ENCODE assay signal across 8 mouse cellular contexts in genomic region chr9:55148854-55149498, GRCm38 (mm10). TPM values are rescaled to one million over a fixed set of nuclear protein-coding genes. Genes with fewer than 3 reads are reported as not detected.
DNase-seq lines count a peak whose midpoint lies in the region; ATAC-seq and TF ChIP-seq lines count a peak whose summit lies in the region.

Gene Ube2q2, plus strand, starts transcription at chr9:55148854.

- no peak for TF ChIP-seq CTCF in MEL (IDR thresholded peaks at IDR 0.05 in 2 of 3, conservative IDR thresholded peaks at IDR 0.05 in 1 of 3; ENCODE audit: control insufficient read depth in 1 of 3, insufficient read depth in 1 of 3, low read depth in 2 of 3, low read length in 3 of 3, poor library complexity in 1 of 3, severe bottlenecking in 1 of 3)

- DNase-seq in MEL (ENCODE audit: low read depth, low spot score): peak; percentile 78
- peak; percentile 86 for DNase-seq in forebrain, embryonic 14.5 days (ENCODE audit: low spot score)
- DNase-seq in heart, postnatal 10 days: peak in 1 of 2 experiments; percentile 78
- DNase-seq in layer of hippocampus, postnatal 36 days: peak; percentile 68 to 69
- peak; percentile 74 for DNase-seq in lung, postnatal 36 days
- peak; percentile 68 for DNase-seq in right cerebral cortex, adult 18-20 months
- DNase-seq in urinary bladder, postnatal 10 days (ENCODE audit: low spot score): peak; percentile 20

- WGBS in forebrain, embryonic 14.5 days: under 1% methylated on average over 59 of the region's 81 CpGs

- no peak for TF ChIP-seq EP300 in MEL (IDR thresholded peaks at IDR 0.05; ENCODE audit: low read depth in 1 of 2, low read length in 2 of 2)

- H3K27me3 ChIP-seq in MEL (ENCODE audit: control insufficient read depth in 1 of 2, insufficient read depth in 2 of 2, low read length in 2 of 2): no peaks in the 10 kb centered on the region
- no peaks in the 10 kb centered on the region for H3K27me3 ChIP-seq in forebrain, embryonic 14.5 days (replicated peaks; ENCODE audit: control insufficient read depth, insufficient read depth, low read length)

- peaks cover 42% of the 10 kb centered on the region for H3K79me2 ChIP-seq in MEL (ENCODE audit: control insufficient read depth, insufficient read depth, low read length, poor library complexity)

- no peaks in the 10 kb centered on the region for H3K9me3 ChIP-seq in MEL (replicated peaks; ENCODE audit: insufficient read depth, low read length)
- H3K9me3 ChIP-seq in forebrain, embryonic 14.5 days (replicated peaks; ENCODE audit: control insufficient read depth, low read length): no peaks in the 10 kb centered on the region

- TF ChIP-seq POLR2A in MEL (IDR thresholded peaks at IDR 0.05; ENCODE audit: control insufficient read depth in 1 of 2, insufficient read depth in 1 of 2, low read depth in 1 of 2, low read length in 2 of 2, poor library complexity in 1 of 2): peak; percentile 23 to 66; a peak in 2 of 4 replicates

- H3K4me3 ChIP-seq in MEL (ENCODE audit: control insufficient read depth in 1 of 2, insufficient read depth in 1 of 2, low read depth in 2 of 2, low read length in 2 of 2): peak within 1 kb of the TSS; percentile 81 to 98
- peak within 1 kb of the TSS; percentile 85 for H3K4me3 ChIP-seq in forebrain, embryonic 14.5 days (ENCODE audit: low read depth, low read length)

- H3K4me1 ChIP-seq in MEL (ENCODE audit: control insufficient read depth in 1 of 2, insufficient read depth in 2 of 2, low read length in 2 of 2): peaks cover 22 to 23% of the 10 kb centered on the region in 2 experiments
- peaks cover 6% of the 10 kb centered on the region; the same call in 1 of the 2 replicates for H3K4me1 ChIP-seq in forebrain, embryonic 14.5 days (ENCODE audit: control insufficient read depth, insufficient read depth, low read length)

- H3K4me2 ChIP-seq in forebrain, embryonic 14.5 days (ENCODE audit: low read length): peak within 1 kb of the TSS; percentile 88

- peak within 1 kb of the TSS; percentile 96 for H3K9ac ChIP-seq in MEL (ENCODE audit: control insufficient read depth, low read depth, low read length, poor library complexity, severe bottlenecking)
- H3K9ac ChIP-seq in forebrain, embryonic 14.5 days (ENCODE audit: low read length): peak within 1 kb of the TSS; percentile 88

- H3K27ac ChIP-seq in MEL (ENCODE audit: control insufficient read depth, low read depth, low read length): peak within 1 kb of the TSS; percentile 37
- peak within 1 kb of the TSS; percentile 74 for H3K27ac ChIP-seq in forebrain, embryonic 14.5 days (ENCODE audit: low read depth, low read length)

- peaks cover 2 to 30% of the 10 kb centered on the region in 2 experiments; a peak in 3 of 4 replicates for H3K36me3 ChIP-seq in MEL (ENCODE audit: control insufficient read depth in 1 of 2, insufficient read depth in 2 of 2, low read length in 2 of 2)
- no peaks in the 10 kb centered on the region; the same call in 1 of the 2 replicates for H3K36me3 ChIP-seq in forebrain, embryonic 14.5 days (ENCODE audit: control insufficient read depth, insufficient read depth, low read length)

- no peak for TF ChIP-seq RAD21 in MEL (IDR thresholded peaks at IDR 0.05; ENCODE audit: low read depth, low read length)

- peak; percentile 70; the same call in 1 of the 2 replicates for ATAC-seq in cerebellum, adult (ENCODE audit: insufficient number of reproducible peaks, low FRiP score, low TSS enrichment)
- ATAC-seq in forebrain, embryonic 14.5 days: peak; percentile 89

- intact Hi-C loops in heart, postnatal 10 days (cut with DNase I): loop anchor here (5.0 kb wide), 2 partner anchors 103 to 243 kb away; no protein-coding TSS in a partner anchor

TF ChIP-seq in MEL, 35 proteins besides CTCF, POLR2A, EP300 and RAD21:
- TF ChIP-seq MAZ (IDR thresholded peaks at IDR 0.05; ENCODE audit: low read depth, low read length) (peak; percentile 74; the same call in 1 of the 2 replicates), E2F4 (IDR thresholded peaks at IDR 0.05; ENCODE audit: borderline replicate concordance, low read depth, low read length) (no peak), POLR2AphosphoS5 (IDR thresholded peaks at IDR 0.05; ENCODE audit: borderline replicate concordance, low read depth, low read length) (no peak), ETS1 (IDR thresholded peaks at IDR 0.05; ENCODE audit: low read depth, low read length) (no peak), ZC3H11A (IDR thresholded peaks at IDR 0.05; ENCODE audit: low read depth, low read length) (no peak), ZKSCAN1 (IDR thresholded peaks at IDR 0.05; ENCODE audit: low read depth, low read length) (no peak), USF1 (IDR thresholded peaks at IDR 0.05; ENCODE audit: low read depth, low read length) (no peak), TBP (IDR thresholded peaks at IDR 0.05; ENCODE audit: low read depth, low read length) (peak; percentile 58; the same call in 1 of the 2 replicates), CHD2 (IDR thresholded peaks at IDR 0.05; ENCODE audit: low read length) (no peak), BHLHE40 (IDR thresholded peaks at IDR 0.05; ENCODE audit: borderline replicate concordance, low read depth, low read length) (peak; percentile 69; the same call in 1 of the 2 replicates), MAX (IDR thresholded peaks at IDR 0.05; ENCODE audit: low read length) (peak; percentile 92), ZMIZ1 (IDR thresholded peaks at IDR 0.05; ENCODE audit: low read depth, low read length) (peak; percentile 39), SMC3 (IDR thresholded peaks at IDR 0.05; ENCODE audit: low read depth, low read length) (no peak), MAFK (IDR thresholded peaks at IDR 0.05; ENCODE audit: borderline replicate concordance, low read depth, low read length) (no peak), CHD1 (IDR thresholded peaks at IDR 0.05; ENCODE audit: low read depth, low read length) (no peak), NELFE (IDR thresholded peaks at IDR 0.05; ENCODE audit: low read depth, low read length) (peak; percentile 67), SIN3A (IDR thresholded peaks at IDR 0.05; ENCODE audit: low read length) (no peak; the same call in 1 of the 2 replicates), TCF12 (IDR thresholded peaks at IDR 0.05; ENCODE audit: low read depth, low read length) (no peak), ZNF384 (IDR thresholded peaks at IDR 0.05; ENCODE audit: low read depth, low read length) (no peak), MEF2A (IDR thresholded peaks at IDR 0.05; ENCODE audit: extremely low read depth, insufficient replicate concordance, low read depth, low read length, poor library complexity, severe bottlenecking) (no peak), USF2 (IDR thresholded peaks at IDR 0.05; ENCODE audit: borderline replicate concordance in 1 of 2, insufficient read depth in 1 of 2, low read depth in 1 of 2, low read length in 2 of 2) (no peak), MXI1 (IDR thresholded peaks at IDR 0.05; ENCODE audit: low read depth, low read length) (peak; percentile 77), ELF1 (IDR thresholded peaks at IDR 0.05; ENCODE audit: low read depth, low read length) (no peak), JUND (IDR thresholded peaks at IDR 0.05; ENCODE audit: low read depth, low read length) (no peak), NRF1 (IDR thresholded peaks at IDR 0.05; ENCODE audit: insufficient read depth, low read depth, low read length, poor library complexity, severe bottlenecking) (no peak), HCFC1 (IDR thresholded peaks at IDR 0.05; ENCODE audit: low read depth, low read length) (peak; percentile 3; the same call in 1 of the 2 replicates), MYB (IDR thresholded peaks at IDR 0.05; ENCODE audit: low read depth, low read length) (no peak), TAL1 (IDR thresholded peaks at IDR 0.05; ENCODE audit: low read length) (no peak), GATA1 (IDR thresholded peaks at IDR 0.05; ENCODE audit: low read depth, low read length) (no peak), UBTF (IDR thresholded peaks at IDR 0.05; ENCODE audit: borderline replicate concordance, insufficient read depth, low read depth, low read length) (no peak), POLR2AphosphoS2 (IDR thresholded peaks at IDR 0.05; ENCODE audit: low read length) (no peak; the same call in 1 of the 2 replicates), MYC (IDR thresholded peaks at IDR 0.05; ENCODE audit: low read depth, low read length) (peak; percentile 52; the same call in 1 of the 2 replicates), KAT2A (conservative IDR thresholded peaks at IDR 0.05; ENCODE audit: low read depth, low read length) (no peak), RCOR1 (IDR thresholded peaks at IDR 0.05; ENCODE audit: low read depth, low read length) (no peak), GABPA (IDR thresholded peaks at IDR 0.05; ENCODE audit: low read depth, low read length) (no peak)

RNA-seq across cellular contexts. Expression of gene Ube2q2, which starts in this region (rescaled TPM):
- total RNA-seq in MEL (2012; rRNA removed): 17.3 and 21.7 TPM in 2 replicates
- polyA plus RNA-seq in MEL (2012; ENCODE audit: insufficient read depth in 1 of 2, insufficient read length in 2 of 2, low read depth in 1 of 2, low replicate concordance in 2 of 2, missing spikeins in 1 of 2): 10 to 100 TPM in 1 of 2 experiments, not detected in 1; 23.6 TPM
- 24.3 and 32.0 TPM in 2 replicates for polyA plus RNA-seq in forebrain, embryonic 14.5 days (2014; fragmentation: Nextera tagmentation; extraction: Ambion mirVana)
- 10 to 100 TPM; 29.5 to 30.9 TPM for total RNA-seq in heart, postnatal 10 days (2021)
- total RNA-seq in layer of hippocampus, postnatal 36 days (2021): 10 to 100 TPM; 62.0 to 66.6 TPM
